Mouse (Mus musculus) testis, adult 2 months (tissue): ENCODE results near the gene Prr7. TPM values are rescaled to one million over a fixed set of nuclear protein-coding genes. Genes with fewer than 3 reads are reported as not detected.

ENCODE experiments used
- H3K27ac ChIP-seq: fragments of 200-500 bp; 2 replicates; pipeline ENCODE4 v1.5.1; 2012; ENCODE audit warnings: low read depth, low read length; ENCODE audit not compliant: control insufficient read depth, insufficient read depth
- H3K27me3 ChIP-seq: fragments of 200-500 bp; 2 replicates; pipeline ENCODE4 v1.6.1; 2012; ENCODE audit warnings: mild to moderate bottlenecking, low read length, moderate library complexity; ENCODE audit not compliant: control insufficient read depth, insufficient read depth
- H3K36me3 ChIP-seq: fragments of 200-500 bp; 2 replicates; pipeline ENCODE4 v1.6.1; 2012; ENCODE audit warnings: mild to moderate bottlenecking, low read length; ENCODE audit not compliant: control insufficient read depth, insufficient read depth
- H3K4me1 ChIP-seq: fragments of 200-500 bp; 2 replicates; pipeline ENCODE4 v1.6.1; 2012; ENCODE audit warnings: low read length; ENCODE audit not compliant: control insufficient read depth, insufficient read depth
- H3K4me3 ChIP-seq: fragments of 200-500 bp; 2 replicates; pipeline ENCODE4 v1.5.1; 2012; ENCODE audit warnings: low read depth, mild to moderate bottlenecking, low read length, moderate library complexity, mixed read lengths; ENCODE audit not compliant: control insufficient read depth
- CTCF ChIP-seq: fragments of 200-500 bp; IDR thresholded peaks from 2 replicates; pipeline ENCODE4 v1.5.1; 2012; ENCODE audit warnings: low read depth, mild to moderate bottlenecking, inconsistent platforms, low read length, moderate library complexity; ENCODE audit not compliant: control insufficient read depth, insufficient read depth, insufficient replicate concordance
- POLR2A ChIP-seq: fragments of 200-500 bp; IDR thresholded peaks from 2 replicates; pipeline ENCODE4 v1.6.1; 2012; ENCODE audit warnings: low read depth, mild to moderate bottlenecking, inconsistent platforms, low read length, moderate library complexity; ENCODE audit not compliant: control insufficient read depth
- polyA plus RNA-seq: library from polyadenylated mRNA; depleted of rRNA; stranded (reverse); fragments of >200 nt; gene quantifications from 2 replicates; pipeline ENCODE4 v1.2.3, GENCODE M21; 2012

Prr7 gene
- polyA plus RNA-seq, 1 experiment, result 20.3 TPM

DNA sequence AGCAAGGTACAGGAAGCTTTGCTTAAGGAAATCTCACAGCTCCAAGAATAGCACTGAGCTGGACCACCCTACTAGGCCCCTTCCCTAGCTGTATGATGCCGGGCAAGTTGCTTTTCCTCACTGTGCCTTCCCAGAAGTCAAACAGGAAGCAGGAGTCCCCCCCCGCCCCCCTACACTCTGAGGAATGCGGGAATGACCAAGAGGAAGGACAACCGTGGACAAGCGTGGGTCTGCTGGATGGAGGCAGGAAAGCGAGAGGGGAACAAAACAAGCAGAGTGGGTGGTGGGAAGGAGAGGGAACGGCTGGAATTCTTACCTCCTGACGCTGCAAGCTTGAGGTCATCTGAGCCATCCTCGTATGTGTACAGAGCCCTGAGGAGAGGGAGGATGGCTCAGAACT lies 19.0 kb downstream of the Prr7 start:
- Histone ChIP-seq H3K36me3 (no peaks in the 10 kb centered on the region), H3K27ac (no peak overlapping the region; the same call in 1 of the 2 replicates), H3K4me3 (peak overlapping the region; percentile 79), H3K27me3 (no peaks in the 10 kb centered on the region; the same call in none of the 2 replicates), H3K4me1 (peaks cover 40% of the 10 kb centered on the region)
- TF ChIP-seq POLR2A (no peak), CTCF (no peak)

DNA sequence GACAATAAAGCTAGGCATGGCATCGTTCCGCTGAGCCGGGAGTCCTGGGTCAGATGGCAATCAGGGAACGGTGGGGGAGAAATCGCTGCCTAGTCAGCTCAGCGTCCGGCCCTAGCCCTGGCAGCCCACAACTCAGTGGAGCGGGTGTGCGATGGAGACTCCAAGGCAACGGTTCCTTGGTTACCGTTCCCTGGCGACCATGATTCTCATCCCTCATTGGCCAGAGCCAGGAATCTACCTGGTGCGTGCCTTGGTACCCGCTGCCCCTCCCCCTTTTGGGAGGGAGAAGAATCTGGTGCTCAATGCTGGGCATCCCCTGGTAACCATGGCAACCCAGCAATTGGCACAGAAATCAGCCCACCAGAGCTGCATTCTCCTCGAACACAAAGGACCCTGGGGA lies 19.5 kb downstream of the Prr7 start:
- Histone ChIP-seq H3K36me3 (no peaks in the 10 kb centered on the region), H3K27me3 (no peaks in the 10 kb centered on the region; the same call in none of the 2 replicates), H3K4me3 (peak overlapping the region; percentile 79), H3K4me1 (peaks cover 43% of the 10 kb centered on the region), H3K27ac (no peak overlapping the region)
- TF ChIP-seq POLR2A (peak; percentile 66; the same call in 1 of the 2 replicates), CTCF (no peak)

DNA sequence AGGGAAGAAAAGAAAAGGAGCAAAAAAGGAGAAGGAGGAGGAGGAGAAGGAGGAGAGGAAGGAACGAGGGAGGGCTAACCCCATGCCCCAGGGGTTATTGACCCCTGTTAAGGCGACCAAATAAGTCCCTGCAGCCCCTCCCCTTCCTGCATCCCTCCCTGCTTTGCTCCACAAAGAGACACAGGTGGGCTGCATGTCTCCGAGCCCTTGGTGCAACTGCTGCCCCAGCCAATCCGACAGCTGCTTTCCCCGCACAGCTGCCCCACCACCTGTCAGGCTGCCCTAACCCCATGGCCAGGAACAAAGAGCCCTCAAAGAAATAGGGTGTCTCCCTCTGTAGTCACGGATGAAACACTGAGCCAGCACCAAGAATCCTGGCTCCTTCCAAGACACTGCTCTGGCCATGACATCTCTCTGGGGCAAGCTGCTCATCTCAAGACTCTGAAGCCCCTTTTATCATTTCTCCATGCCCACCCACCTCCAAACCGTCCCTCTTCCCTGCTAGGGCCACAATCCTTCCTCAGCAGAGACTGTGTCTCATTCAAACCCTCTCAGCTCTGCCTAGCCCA lies 20.5 kb downstream of the Prr7 start:
- H3K27ac ChIP-seq, result no peak overlapping the region

DNA sequence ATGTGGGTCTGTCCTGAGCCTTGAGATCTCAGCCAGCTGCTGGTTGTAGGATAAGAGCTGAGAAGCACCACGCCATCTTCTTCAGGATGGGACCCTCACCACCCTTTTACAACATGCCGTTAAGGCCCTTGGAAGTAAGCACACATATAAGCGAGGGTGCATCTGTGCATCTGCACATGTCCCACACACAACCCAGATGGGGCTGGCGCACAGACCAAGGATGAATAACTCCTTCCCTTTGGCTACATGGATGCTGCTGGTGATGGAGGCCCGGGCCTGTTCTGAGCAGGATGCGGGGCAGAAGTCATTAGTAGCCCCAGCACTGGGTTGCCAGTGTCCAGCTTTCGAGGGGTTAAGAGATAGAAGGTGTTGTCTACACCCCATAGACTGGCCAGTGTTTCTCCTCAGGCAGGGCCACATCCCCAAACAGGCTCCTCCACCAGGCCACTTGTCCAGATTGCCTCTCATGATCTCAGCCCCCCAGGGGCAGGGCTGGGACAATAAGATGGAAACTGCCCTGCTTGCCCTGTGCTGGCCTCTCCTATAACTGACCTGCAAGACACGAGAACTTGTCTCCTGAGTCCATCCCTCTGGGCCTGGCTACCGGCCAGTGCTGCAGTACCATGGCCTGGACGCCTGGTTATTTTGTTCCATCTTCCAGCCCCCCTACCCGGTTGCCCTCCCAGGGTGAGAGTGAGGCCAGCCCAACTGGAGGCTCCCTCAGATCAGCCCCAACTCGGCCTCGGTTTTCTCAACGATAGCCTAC lies 22.1 kb downstream of the Prr7 start:
- peaks cover 42% of the 10 kb centered on the region for H3K4me1 ChIP-seq
- H3K27ac ChIP-seq, result no peak overlapping the region
- H3K4me3 ChIP-seq, result no peak overlapping the region; the same call in 1 of the 2 replicates

More for the DNA sequence above, 20.5 kb downstream of the Prr7 start:
- H3K36me3 ChIP-seq, result no peaks in the 10 kb centered on the region
- TF ChIP-seq POLR2A (no peak), CTCF (no peak)
- H3K4me3 ChIP-seq, result peak overlapping the region; percentile 50
- H3K27me3 ChIP-seq, result no peaks in the 10 kb centered on the region; the same call in none of the 2 replicates
- H3K4me1 ChIP-seq, result peaks cover 42% of the 10 kb centered on the region

DNA sequence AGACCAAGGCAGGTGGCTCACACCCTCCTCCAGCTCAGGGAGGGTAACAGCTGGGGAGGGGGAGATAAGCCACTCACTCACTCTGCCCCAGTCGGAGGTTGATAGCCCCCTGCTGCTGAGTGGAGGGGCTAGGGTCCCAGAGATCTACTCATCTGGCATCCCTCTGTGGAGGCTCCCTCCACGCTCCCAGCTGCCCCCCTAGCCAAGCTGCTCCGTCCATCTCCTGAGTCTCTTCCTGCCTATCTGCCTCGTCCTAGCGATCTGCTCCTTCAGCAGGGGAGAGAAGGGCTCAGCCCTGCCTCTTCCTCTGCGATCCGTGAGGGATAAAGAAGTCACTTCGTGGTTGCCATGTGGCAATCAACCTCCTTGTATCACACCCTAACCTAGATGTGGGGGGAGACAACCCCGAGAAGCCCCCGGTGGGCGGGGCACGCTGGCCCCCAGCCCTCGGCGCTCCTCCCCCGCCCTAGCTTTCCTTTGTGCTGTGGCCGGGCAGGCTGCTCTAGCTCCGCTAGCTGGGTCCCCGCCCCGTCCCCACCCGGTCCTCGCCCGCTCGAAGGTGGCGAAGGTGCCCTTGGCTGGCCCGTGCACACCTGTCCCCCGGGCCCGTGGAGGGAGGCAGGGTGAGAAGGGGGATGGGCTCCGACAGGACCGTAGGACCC lies 23.0 kb downstream of the Prr7 start:
- Histone ChIP-seq H3K4me1 (peaks cover 38% of the 10 kb centered on the region), H3K36me3 (no peaks in the 10 kb centered on the region), H3K27ac (no peak overlapping the region), H3K27me3 (no peaks in the 10 kb centered on the region; the same call in none of the 2 replicates), H3K4me3 (peak overlapping the region; percentile 84)
- no peak for TF ChIP-seq CTCF
- TF ChIP-seq POLR2A, result 0 out of 2 replicates have a peak, but pooled peaks have one; percentile 12

More for the DNA sequence above, 22.1 kb downstream of the Prr7 start:
- TF ChIP-seq CTCF (no peak), POLR2A (no peak)
- Histone ChIP-seq H3K36me3 (no peaks in the 10 kb centered on the region), H3K27me3 (no peaks in the 10 kb centered on the region; the same call in none of the 2 replicates)

DNA sequence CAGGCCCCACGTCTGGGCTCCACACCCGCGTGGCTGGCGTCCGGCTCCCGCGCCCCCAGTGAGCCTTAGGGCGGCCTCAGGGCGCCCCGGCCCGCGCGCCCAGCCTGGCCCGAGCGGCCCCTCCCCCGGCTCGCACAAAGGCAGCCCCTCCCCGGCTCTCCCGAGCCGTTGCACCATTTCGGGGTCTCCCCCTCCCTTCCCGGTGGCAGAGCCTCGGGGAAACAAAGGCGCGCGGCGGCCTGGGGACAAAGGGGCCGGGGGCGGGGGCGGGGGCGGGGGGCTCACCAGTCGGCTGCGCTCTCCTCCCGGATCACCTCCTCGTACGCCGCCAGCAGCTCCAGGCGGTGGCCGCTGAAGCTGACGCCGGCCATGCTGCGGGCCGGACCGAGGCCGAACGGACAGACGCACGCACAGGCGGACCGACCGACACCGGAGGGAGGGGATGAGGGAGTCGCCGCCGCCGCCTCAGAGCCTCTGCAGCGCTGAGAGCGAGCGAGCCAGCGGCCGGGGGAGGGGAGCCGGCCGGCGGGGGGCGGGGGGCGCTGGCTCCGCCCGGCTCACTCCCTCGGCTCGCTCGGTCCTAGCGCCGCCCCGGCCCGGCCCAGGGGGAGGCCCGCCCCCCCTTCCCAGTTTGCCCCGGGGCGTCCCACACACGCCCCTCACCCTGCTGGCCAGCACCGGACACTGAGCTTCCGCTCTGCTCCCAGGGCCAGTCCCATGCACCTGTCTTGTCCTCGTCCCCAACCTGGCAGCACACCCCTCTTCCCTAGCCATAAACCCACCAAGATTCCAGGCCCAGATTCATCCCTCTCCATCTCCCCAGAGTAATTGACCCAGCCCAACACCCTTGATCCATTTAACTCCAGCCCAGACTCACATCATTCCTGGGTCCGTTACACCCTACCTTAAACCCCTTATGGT lies 23.8 kb downstream of the Prr7 start, which contains the start of gene Dbn1:
TSS of gene Dbn1 (minus strand) at position 534 of the 921 bp plus-strand sequence.
- H3K4me1 ChIP-seq, result peaks cover 37% of the 10 kb centered on the region

More for the DNA sequence above, 23.8 kb downstream of the Prr7 start, which contains the start of gene Dbn1:
- H3K27me3 ChIP-seq, result no peaks in the 10 kb centered on the region; the same call in none of the 2 replicates
- TF ChIP-seq CTCF (no peak), POLR2A (no peak)
- H3K27ac ChIP-seq, result no peak within 1 kb of the TSS
- no peaks in the 10 kb centered on the region for H3K36me3 ChIP-seq
- H3K4me3 ChIP-seq, result peak within 1 kb of the TSS; percentile 84
